Mouse (Mus musculus) Patski (cell line): Measurements from ENCODE around the gene Dhx33. TPM values are rescaled to one million over a fixed set of nuclear protein-coding genes. Genes with fewer than 3 reads are reported as not detected.
A peak's percentile ranks its signal among the peaks of the same experiment; 100 is the strongest.

Experiments
- ATAC-seq: fragments of 100-300 bp; one replicate; pipeline ENCODE4 v1.8.0; 2021
- CTCF ChIA-PET: fragments of 350-600 bp; sonication (Branson Sonifier 250); formaldehyde crosslinking; loops from one replicate; lab custom pipeline; 2022; ENCODE audit warnings: inconsistent platforms; lab: Charles Lee
- POLR2A ChIA-PET: fragments of 350-600 bp; sonication (Branson Sonifier 250); formaldehyde crosslinking; loops from one replicate; lab custom pipeline; 2022; ENCODE audit warnings: antibody characterized with exemption, inconsistent platforms; lab: Charles Lee
- DNase-seq: peaks from one replicate; pipeline ENCODE4 v3.0.0-alpha.2; 2011; ENCODE audit warnings: low read depth, low spot score
- H3K27me3 ChIP-seq: fragments of 371-371 bp; one replicate; pipeline ENCODE4 v1.5.1; 2021
- CTCF ChIP-seq: fragments of 100-300 bp; IDR thresholded peaks from one replicate; pipeline ENCODE4 v1.5.1; 2021
- in situ Hi-C: fragments of 300-500 bp; cut with MboI; formaldehyde crosslinking; loops from 3 replicates; pipeline ENCODE4 v1.11.1; 2018; ENCODE audit warnings: low pct_unique_long_range_greater_than_20kb, mixed read lengths
- polyA plus RNA-seq: library from polyadenylated mRNA; unstranded; gene quantifications from one replicate; pipeline ENCODE4 v1.2.3, GENCODE M21; 2021

Gene Dhx33
- polyA plus RNA-seq, 1 experiment from 2014 or later = 20.9 TPM

DNA sequence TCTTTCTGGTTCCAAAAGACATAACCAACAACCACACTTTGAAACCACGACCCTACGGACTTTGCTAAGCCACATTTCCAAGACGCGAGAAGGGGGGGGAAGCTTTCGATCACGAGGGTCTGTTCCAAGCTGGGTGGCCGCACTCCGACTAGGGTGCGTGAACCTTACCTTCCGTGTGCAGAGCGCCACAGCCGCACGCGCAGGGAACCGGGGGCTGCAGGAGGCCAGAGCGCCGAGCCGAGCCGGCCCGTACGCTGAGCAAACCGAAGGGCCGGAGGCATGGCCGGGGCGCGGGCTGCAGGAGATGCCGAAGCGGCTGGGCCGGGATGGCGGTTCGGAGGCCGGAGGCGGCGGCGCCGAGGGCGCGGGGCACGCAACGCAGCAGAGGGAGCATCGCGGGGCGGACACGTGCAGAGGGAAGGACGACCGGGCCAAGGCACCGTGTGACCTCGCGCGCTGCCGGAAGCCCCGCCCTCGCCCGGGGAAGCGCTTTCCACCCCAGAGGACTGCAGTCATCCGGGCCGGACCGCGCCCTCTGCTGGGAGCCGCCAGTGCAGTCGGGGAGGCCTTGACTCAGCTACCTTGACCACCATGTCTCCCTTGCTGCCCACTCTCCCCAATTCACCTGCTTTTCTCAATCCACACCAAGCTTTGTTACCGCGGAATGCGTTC, 21.5 kb downstream of the Dhx33 start, which contains the start of gene C1qbp:
Gene C1qbp, minus strand, starts transcription at position 470 of the 672 bp plus-strand sequence.
- POLR2A ChIA-PET = interaction anchor here (0.8 to 1.0 kb wide), 2 partner anchors 12 to 21 kb away, joined by 3 read pairs; partner anchors contain the start of gene Dhx33
- H3K27me3 ChIP-seq = no peaks in the 10 kb centered on the region
- CTCF ChIA-PET = interaction anchor here (1.1 to 1.6 kb wide), 4 partner anchors 8 to 36 kb away, joined by 3 to 5 read pairs (median 4); partner anchors contain the start of genes Nup88 and Rpain
- ATAC-seq (peak; percentile 90), DNase-seq (no peak)
- TF ChIP-seq CTCF = peak; percentile 100
- in situ Hi-C loops = no loop called here

DNA sequence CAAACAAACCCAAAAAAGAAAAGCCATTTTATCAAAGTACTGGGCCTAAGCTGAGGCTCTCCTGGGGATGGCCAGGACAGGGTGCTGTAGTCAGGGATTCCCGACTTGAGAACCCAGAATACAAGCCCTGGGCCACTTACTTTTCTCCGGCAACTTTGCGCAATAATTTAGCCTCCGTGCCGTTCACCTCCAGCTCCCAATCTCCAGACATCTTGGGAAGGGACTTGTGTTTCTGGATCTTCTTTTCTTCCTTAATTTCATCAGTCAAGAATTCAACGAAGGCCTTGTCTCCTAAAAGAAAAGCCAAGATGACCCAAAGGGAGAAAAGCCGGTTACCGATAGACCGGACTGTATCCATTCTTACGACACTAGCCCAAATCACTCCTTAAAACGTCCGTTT, 22.2 kb downstream of the Dhx33 start:
- H3K27me3 ChIP-seq = no peaks in the 10 kb centered on the region
- TF ChIP-seq CTCF = no peak
- no peak for DNase-seq
- ChIA-PET CTCF (interaction anchor here (1.1 to 1.6 kb wide), 4 partner anchors 8 to 37 kb away, joined by 3 to 5 read pairs (median 4); partner anchors contain the start of genes Nup88 and Rpain), POLR2A (interaction anchor here (1.0 kb wide), 1 partner anchor 22 kb away, joined by 3 read pairs; the partner anchor contains the start of gene Dhx33)
- in situ Hi-C loops = no loop called here
- ATAC-seq = no peak

DNA sequence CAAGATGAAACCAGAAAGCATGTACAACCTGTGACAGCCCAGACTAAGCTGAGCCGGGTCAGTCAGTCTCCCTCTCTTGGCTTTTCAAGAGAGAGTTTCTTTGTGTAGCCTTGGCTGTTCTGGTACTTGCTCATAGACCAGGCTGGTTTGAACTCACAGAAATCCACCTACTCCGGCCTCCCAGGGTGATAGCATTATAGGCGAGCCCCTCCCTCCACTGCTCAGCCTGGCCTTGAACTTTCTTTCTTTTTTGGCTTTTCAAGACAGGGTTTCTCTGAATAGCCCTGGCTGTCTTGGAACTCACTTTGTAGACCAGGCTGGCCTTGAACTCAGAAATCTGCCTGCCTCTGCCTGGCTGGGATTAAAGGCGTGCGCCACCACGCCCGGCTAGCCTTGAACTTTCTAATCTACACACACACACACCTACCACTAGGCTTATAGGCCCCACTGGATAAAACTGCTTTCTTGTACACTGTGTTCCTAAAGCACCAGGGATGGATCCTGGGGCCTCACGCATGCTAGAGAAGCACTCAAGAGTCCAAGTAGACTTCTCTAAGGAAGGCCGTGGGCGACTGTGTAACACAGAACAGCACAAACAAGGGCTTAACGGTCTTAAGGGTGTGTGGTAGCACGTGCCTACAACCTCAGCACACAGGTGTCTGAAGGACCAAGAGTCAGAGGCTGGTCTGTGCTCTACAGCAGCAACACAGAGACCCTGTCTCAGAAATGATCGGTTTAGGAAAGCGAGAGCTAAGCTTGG, 23.3 kb downstream of the Dhx33 start:
- no peaks in the 10 kb centered on the region for H3K27me3 ChIP-seq
- ChIA-PET POLR2A (interaction anchor here (0.7 kb wide), 1 partner anchor 17 kb away, joined by 3 read pairs; no protein-coding TSS in a partner anchor), CTCF (no interaction called here)
- DNase-seq (no peak), ATAC-seq (no peak)
- in situ Hi-C loops = no loop called here
- TF ChIP-seq CTCF = no peak

DNA sequence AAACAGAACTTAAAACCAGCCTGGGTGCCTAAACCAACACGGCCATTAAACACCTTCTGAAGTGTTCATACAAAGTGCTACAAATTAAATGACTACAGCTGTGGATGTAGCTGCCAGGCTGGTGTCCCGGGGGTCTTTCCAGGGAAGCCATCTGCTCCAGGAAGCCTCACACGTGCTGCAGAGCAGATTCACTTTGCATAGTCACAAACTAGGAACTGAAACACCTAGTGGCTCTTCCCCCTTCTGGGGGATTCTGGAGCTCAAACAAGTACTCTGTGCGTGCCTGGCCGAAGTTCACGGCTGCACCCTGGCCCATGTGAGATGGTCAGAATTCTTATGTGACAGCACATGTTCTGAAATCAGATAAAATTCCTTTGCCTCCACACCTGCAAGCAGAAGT, 24.0 kb downstream of the Dhx33 start:
- no peak for DNase-seq
- H3K27me3 ChIP-seq = no peaks in the 10 kb centered on the region
- POLR2A ChIA-PET = no interaction called here
- ATAC-seq = no peak
- CTCF ChIA-PET = no interaction called here
- in situ Hi-C loops = no loop called here
- no peak for TF ChIP-seq CTCF

DNA sequence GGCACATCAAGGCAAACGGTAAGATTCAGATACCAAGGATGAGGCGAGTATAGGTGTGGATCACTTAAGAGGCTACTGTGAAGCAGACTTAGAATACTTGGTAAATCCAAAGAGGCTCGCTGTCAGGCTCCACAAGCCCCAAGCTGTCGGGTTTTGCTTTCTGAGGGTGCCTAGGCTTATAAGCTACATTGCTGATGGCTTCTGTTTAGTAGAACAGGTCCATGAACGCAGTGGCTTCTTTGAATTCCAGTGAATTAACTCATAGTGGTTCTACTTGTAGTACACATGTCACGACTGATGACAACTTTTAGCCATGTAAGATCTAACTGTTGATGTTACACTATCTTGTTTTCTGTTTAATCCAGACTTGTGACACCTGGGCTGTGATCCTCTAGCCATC, 26.9 kb downstream of the Dhx33 start:
- ATAC-seq (no peak), DNase-seq (no peak)
- TF ChIP-seq CTCF = no peak
- no peaks in the 10 kb centered on the region for H3K27me3 ChIP-seq
- CTCF ChIA-PET = no interaction called here
- in situ Hi-C loops = no loop called here
- POLR2A ChIA-PET = no interaction called here

DNA sequence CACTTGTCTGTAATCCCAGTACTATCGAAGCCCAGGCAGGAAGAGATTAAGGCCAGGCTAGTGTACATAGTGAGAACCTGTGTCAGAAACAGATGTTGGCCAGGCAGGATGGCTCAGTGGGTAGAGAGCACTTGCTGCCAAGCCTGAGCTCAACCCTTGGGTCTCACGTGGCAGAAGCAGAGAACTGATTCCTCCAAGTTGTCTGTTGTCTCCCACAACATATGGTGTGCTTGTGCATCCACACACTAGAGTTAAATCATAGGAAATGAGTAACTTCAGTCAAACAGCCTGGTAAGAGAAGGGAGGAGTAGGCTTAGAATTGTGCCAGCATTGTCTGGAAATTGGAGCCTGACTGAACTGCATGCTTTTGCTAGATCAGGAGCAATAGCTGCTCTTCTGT, 29.0 kb downstream of the Dhx33 start:
- no peaks in the 10 kb centered on the region for H3K27me3 ChIP-seq
- in situ Hi-C loops = no loop called here
- ChIA-PET POLR2A (no interaction called here), CTCF (no interaction called here)
- no peak for TF ChIP-seq CTCF
- no peak for ATAC-seq
- no peak for DNase-seq

DNA sequence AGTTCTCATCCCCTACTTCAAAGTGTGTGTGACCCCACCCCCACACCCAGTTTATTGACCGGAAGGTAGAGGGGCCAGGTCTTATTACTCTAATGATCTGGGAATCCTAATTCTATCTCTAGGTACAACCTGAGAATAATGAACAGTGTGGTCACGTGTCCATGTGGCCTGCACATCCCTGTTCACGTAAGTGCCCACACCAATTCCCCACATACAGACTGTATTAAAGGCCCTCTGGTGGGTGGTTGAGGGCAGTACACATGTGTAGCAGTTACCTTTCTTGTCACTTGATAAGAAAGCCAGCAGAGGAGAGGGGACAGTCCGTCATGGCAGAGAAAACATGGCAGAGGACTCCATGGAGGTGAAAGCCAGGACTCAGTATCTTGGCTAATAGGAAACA, 30.3 kb downstream of the Dhx33 start:
- in situ Hi-C loops = no loop called here
- CTCF ChIA-PET = no interaction called here
- POLR2A ChIA-PET = interaction anchor here (0.6 kb wide), 1 partner anchor 1054 kb away, joined by 3 read pairs; no protein-coding TSS in a partner anchor
- peak; percentile 57 for TF ChIP-seq CTCF
- ATAC-seq (no peak), DNase-seq (no peak)
- no peaks in the 10 kb centered on the region for H3K27me3 ChIP-seq

DNA sequence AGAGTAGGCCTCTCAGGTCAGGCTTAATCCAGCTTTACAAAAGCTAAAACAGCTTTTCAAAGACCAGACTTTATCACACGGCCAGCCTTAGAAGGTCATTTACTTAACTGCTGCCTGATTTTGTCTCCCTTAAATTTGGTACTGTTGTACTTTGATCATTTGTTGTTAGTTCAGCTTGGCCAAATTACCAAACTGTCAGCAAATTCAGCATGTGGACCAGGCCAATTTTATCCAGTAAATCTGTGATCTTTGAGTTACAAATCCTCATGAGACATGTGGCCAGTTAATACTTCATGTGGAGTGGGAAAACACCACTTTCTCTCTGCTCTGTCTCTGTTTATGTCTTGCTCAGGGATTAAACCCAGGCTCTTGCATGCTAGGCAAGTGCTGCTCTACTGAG, 31.7 kb downstream of the Dhx33 start:
- TF ChIP-seq CTCF = no peak
- in situ Hi-C loops = no loop called here
- ChIA-PET CTCF (no interaction called here), POLR2A (no interaction called here)
- no peaks in the 10 kb centered on the region for H3K27me3 ChIP-seq
- no peak for ATAC-seq
- DNase-seq = no peak

DNA sequence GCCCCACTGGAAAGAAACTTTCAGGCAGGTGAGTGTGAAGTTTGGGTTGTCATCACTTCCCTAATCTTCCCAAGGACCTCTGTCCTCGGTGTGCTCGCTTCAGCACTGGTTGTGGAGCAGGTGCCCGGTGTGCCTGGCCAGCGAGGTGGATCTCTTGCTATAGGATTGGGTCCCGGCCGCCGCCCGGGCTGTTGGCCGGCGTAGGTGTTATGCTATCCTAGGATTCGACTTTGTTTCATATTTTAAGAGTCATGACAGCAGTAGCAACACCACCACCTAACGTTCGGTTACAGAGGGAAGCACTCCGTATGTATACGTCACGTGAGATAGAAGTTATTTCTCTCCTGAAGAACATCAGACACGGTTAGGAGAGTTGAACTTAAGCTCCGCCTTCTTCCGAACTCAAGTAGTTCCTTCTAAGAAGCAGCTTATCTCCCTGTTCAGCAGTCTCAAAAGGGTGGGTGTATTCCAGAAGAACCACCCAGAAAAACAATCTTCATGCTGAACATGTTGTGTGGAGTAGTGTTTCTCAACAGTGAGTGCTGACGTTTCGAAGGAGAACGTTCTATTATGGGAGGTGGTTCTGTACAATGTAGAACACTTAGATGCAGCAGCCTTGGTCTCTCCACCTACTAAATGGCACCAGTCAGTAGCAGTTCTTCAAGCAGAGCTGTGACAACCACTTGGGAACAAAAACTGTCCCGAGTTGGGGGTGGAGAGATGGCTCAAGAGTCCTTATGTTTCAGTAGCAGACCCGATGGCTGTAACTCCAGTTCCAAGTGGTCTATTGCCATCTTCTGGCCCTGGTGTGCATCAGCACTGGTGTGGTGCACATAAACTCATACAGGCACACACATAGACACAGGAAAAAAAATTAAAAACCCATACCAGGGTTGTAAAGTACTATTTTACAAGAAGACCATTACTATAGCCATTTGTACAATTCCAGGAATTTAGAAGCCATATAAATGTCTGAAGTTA, 33.4 kb downstream of the Dhx33 start:
- ChIA-PET CTCF (interaction anchor here (1.0 kb wide), 1 partner anchor 11 kb away, joined by 3 read pairs; no protein-coding TSS in a partner anchor), POLR2A (no interaction called here)
- no peak for TF ChIP-seq CTCF
- peak; percentile 58 for ATAC-seq
- DNase-seq = no peak
- H3K27me3 ChIP-seq = no peaks in the 10 kb centered on the region
- in situ Hi-C loops = no loop called here
